Mouse (Mus musculus) embryonic facial prominence, embryonic 12.5 days (tissue): ENCODE data around the gene B3glct. TPM values are rescaled to one million over a fixed set of nuclear protein-coding genes. Genes with fewer than 3 reads are reported as not detected.

Source experiments
- ATAC-seq: fragments of 200-750 bp; cut with Nextera tagmentation; 2 replicates; pipeline ENCODE4 v1.8.0; 2017; ENCODE audit not compliant: insufficient number of reproducible peaks, insufficient read depth, low FRiP score, low TSS enrichment
- H3K27ac ChIP-seq: fragments of 300-500 bp; sonication (generic); 2 replicates; pipeline ENCODE4 v1.5.1; 2016; ENCODE audit warnings: mild to moderate bottlenecking
- H3K27me3 ChIP-seq: fragments of 300-500 bp; sonication (generic); 2 replicates; pipeline ENCODE4 v1.6.1; 2016; ENCODE audit warnings: mild to moderate bottlenecking, moderate library complexity
- H3K36me3 ChIP-seq: fragments of 300-500 bp; sonication (generic); 2 replicates; pipeline ENCODE4 v1.6.1; 2016; ENCODE audit warnings: mild to moderate bottlenecking
- H3K4me1 ChIP-seq: fragments of 300-500 bp; sonication (generic); 2 replicates; pipeline ENCODE4 v1.6.1; 2016
- H3K4me2 ChIP-seq: fragments of 300-500 bp; sonication (generic); replicated peaks from 2 replicates; pipeline ENCODE4 v1.6.1; 2016; ENCODE audit warnings: mild to moderate bottlenecking, moderate library complexity
- H3K4me3 ChIP-seq: fragments of 300-500 bp; sonication (generic); 2 replicates; pipeline ENCODE4 v1.5.1; 2016; ENCODE audit warnings: mild to moderate bottlenecking
- H3K9ac ChIP-seq: fragments of 300-500 bp; sonication (generic); 2 replicates; pipeline ENCODE4 v1.6.1; 2016; ENCODE audit warnings: mild to moderate bottlenecking, moderate library complexity
- H3K9me3 ChIP-seq: fragments of 300-500 bp; sonication (generic); 2 replicates; pipeline ENCODE4 v1.6.1; 2016; ENCODE audit warnings: mild to moderate bottlenecking, moderate library complexity
- WGBS: fragments of 180-500 bp; shearing (Covaris S2); methylation state at CpG from one replicate; pipeline ENCODE4 v1.1.7; 2016; 5-methylcytosine and 5-hydroxymethylcytosine counted together
- polyA plus RNA-seq: library from polyadenylated mRNA; unstranded; fragments of >200 nt; fragmentation: Nextera tagmentation; extraction: Ambion mirVana; gene quantifications from 2 replicates; pipeline ENCODE4 v1.2.1, GENCODE M21; 2016

B3glct gene
- polyA plus RNA-seq, 1 experiment from 2014 or later, result 16.9 TPM

DNA sequence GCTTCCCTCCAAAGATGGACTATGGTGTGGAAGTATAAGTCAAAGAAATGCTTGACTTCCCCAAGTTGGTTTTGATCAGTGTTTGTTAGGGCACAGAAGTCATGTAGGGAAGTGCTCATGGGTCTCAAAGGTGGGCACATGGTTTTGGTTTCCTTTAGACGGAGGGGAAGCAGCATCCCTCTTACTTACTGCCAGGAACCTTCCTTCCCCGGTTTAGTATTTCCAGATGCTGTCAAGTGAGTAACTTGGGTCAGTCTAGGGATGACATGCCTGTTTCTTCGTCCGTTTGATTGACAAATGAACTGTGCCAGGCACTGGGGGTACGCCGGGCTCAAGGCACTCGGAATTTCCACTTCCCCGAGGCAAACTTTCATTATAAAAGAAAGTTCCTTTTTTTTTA is 89.1 kb downstream of the B3glct start:
- Histone ChIP-seq H3K4me2 (no peak overlapping the region), H3K27me3 (no peaks in the 10 kb centered on the region), H3K36me3 (no peaks in the 10 kb centered on the region), H3K4me1 (peaks cover 10% of the 10 kb centered on the region; the same call in 1 of the 2 replicates), H3K4me3 (no peak overlapping the region), H3K9me3 (no peaks in the 10 kb centered on the region), H3K9ac (no peak overlapping the region), H3K27ac (no peak overlapping the region)
- 29% methylated on average over 8 of the region's 8 CpGs for WGBS
- no peak for ATAC-seq

- no peaks in the 10 kb centered on the region for H3K27me3 ChIP-seq
Measured at GRCm38 (mm10) chr5:149767651-149768301, 89.7 kb downstream of the B3glct start.

GRCm38 (mm10) chr5:149769666-149770065 is 91.6 kb downstream of the B3glct start:
- WGBS, result 97% methylated on average over 8 of the region's 8 CpGs
- Histone ChIP-seq H3K27ac (no peak overlapping the region), H3K4me2 (no peak overlapping the region), H3K4me1 (peaks cover 10% of the 10 kb centered on the region; the same call in 1 of the 2 replicates), H3K36me3 (no peaks in the 10 kb centered on the region), H3K27me3 (no peaks in the 10 kb centered on the region), H3K9ac (no peak overlapping the region), H3K9me3 (no peaks in the 10 kb centered on the region), H3K4me3 (no peak overlapping the region)
- ATAC-seq, result no peak

More at GRCm38 (mm10) chr5:149767651-149768301, 89.7 kb downstream of the B3glct start:
- Histone ChIP-seq H3K9me3 (no peaks in the 10 kb centered on the region), H3K4me1 (peaks cover 10% of the 10 kb centered on the region; the same call in 1 of the 2 replicates), H3K27ac (no peak overlapping the region), H3K36me3 (no peaks in the 10 kb centered on the region), H3K4me2 (no peak overlapping the region), H3K4me3 (no peak overlapping the region), H3K9ac (no peak overlapping the region)
- WGBS, result 68% methylated on average over 5 of the region's 5 CpGs
- no peak for ATAC-seq

- WGBS, result 77% methylated on average over 7 of the region's 7 CpGs
- H3K4me3 ChIP-seq, result no peak overlapping the region
- H3K27ac ChIP-seq, result no peak overlapping the region
- no peak overlapping the region for H3K9ac ChIP-seq
- no peak for ATAC-seq
- H3K4me1 ChIP-seq, result no peaks in the 10 kb centered on the region
- peaks cover 3% of the 10 kb centered on the region; the same call in 1 of the 2 replicates for H3K9me3 ChIP-seq
- no peaks in the 10 kb centered on the region for H3K36me3 ChIP-seq
- no peak overlapping the region for H3K4me2 ChIP-seq
- H3K27me3 ChIP-seq, result no peaks in the 10 kb centered on the region
Measured at GRCm38 (mm10) chr5:149776038-149776437, 98.0 kb downstream of the B3glct start.

- H3K9me3 ChIP-seq, result peaks cover 3% of the 10 kb centered on the region; the same call in 1 of the 2 replicates
- no peaks in the 10 kb centered on the region for H3K4me1 ChIP-seq
- H3K9ac ChIP-seq, result no peak overlapping the region
- 94% methylated on average over 6 of the region's 6 CpGs for WGBS
- H3K27me3 ChIP-seq, result no peaks in the 10 kb centered on the region
- H3K4me2 ChIP-seq, result no peak overlapping the region
- ATAC-seq, result no peak
- no peak overlapping the region for H3K27ac ChIP-seq
- H3K4me3 ChIP-seq, result no peak overlapping the region
- H3K36me3 ChIP-seq, result no peaks in the 10 kb centered on the region
Measured at GRCm38 (mm10) chr5:149779740-149780139, 101.7 kb downstream of the B3glct start.

GRCm38 (mm10) chr5:149780411-149780810 is 102.4 kb downstream of the B3glct start:
- H3K27me3 ChIP-seq, result no peaks in the 10 kb centered on the region
- H3K4me1 ChIP-seq, result no peaks in the 10 kb centered on the region
- no peak overlapping the region for H3K4me3 ChIP-seq
- ATAC-seq, result no peak
- 97% methylated on average over 2 of the region's 2 CpGs for WGBS
- H3K9ac ChIP-seq, result no peak overlapping the region
- no peak overlapping the region for H3K4me2 ChIP-seq
- no peak overlapping the region for H3K27ac ChIP-seq
- peaks cover 3% of the 10 kb centered on the region; the same call in 1 of the 2 replicates for H3K9me3 ChIP-seq
- H3K36me3 ChIP-seq, result no peaks in the 10 kb centered on the region

DNA sequence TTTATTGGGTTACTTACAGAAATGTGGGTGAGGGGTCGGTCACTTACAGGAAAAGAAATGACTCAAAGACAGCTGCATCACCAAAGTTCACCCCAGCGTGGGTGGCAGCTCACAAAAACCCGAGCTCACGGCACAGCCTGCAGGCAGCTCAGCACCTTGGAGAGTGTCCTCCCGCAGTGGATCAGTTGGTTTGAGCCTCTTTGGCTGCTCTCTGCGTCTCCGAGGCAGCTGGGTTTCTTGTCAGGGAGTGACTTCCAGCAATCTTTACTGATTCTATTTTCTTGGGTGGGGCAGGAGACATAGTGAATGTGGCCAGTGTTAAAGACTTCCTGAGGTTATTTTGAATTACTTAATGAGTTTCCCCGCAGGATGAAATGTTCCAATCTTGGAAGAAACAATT is 112.1 kb downstream of the B3glct start:
- ATAC-seq, result no peak
- 25% methylated on average over 8 of the region's 8 CpGs for WGBS

GRCm38 (mm10) chr5:149810071-149810470 is 132.0 kb downstream of the B3glct start:
- Histone ChIP-seq H3K27me3 (no peaks in the 10 kb centered on the region), H3K9me3 (no peaks in the 10 kb centered on the region), H3K4me2 (no peak overlapping the region), H3K4me3 (no peak overlapping the region), H3K27ac (no peak overlapping the region), H3K9ac (no peak overlapping the region), H3K4me1 (no peaks in the 10 kb centered on the region), H3K36me3 (no peaks in the 10 kb centered on the region)
- WGBS, result 81% methylated on average over 2 of the region's 2 CpGs
- no peak for ATAC-seq

More for the DNA sequence above, 112.1 kb downstream of the B3glct start:
- H3K9me3 ChIP-seq, result peaks cover 19% of the 10 kb centered on the region; the same call in 1 of the 2 replicates
- H3K9ac ChIP-seq, result no peak overlapping the region
- H3K4me3 ChIP-seq, result no peak overlapping the region
- H3K27ac ChIP-seq, result no peak overlapping the region
- no peak overlapping the region for H3K4me2 ChIP-seq
- no peaks in the 10 kb centered on the region for H3K27me3 ChIP-seq
- no peaks in the 10 kb centered on the region for H3K4me1 ChIP-seq
- H3K36me3 ChIP-seq, result no peaks in the 10 kb centered on the region

- no peaks in the 10 kb centered on the region for H3K36me3 ChIP-seq
- H3K27ac ChIP-seq, result no peak overlapping the region
- ATAC-seq, result no peak
- no peaks in the 10 kb centered on the region for H3K9me3 ChIP-seq
- H3K4me3 ChIP-seq, result no peak overlapping the region
- H3K4me1 ChIP-seq, result no peaks in the 10 kb centered on the region
- no peaks in the 10 kb centered on the region for H3K27me3 ChIP-seq
- H3K9ac ChIP-seq, result no peak overlapping the region
- no peak overlapping the region for H3K4me2 ChIP-seq
- 57% methylated on average over 6 of the region's 6 CpGs for WGBS
Measured at GRCm38 (mm10) chr5:149811835-149812234, 133.8 kb downstream of the B3glct start.

Other genes with a start within 250 kb of the B3glct start
- 0.63 and 0.70 TPM in 2 replicates for gene Tex26, start 238.6 kb upstream of the B3glct start, polyA plus RNA-seq
- 0.08 TPM in 1 of 2 replicates, not detected in the other for gene Wdr95, start 149.6 kb upstream of the B3glct start, polyA plus RNA-seq
- gene Hsph1, start 41.9 kb upstream of the B3glct start, polyA plus RNA-seq, result 81.7 and 83.7 TPM in 2 replicates